Mouse (Mus musculus) E14TG2a.4 (cell line): Measurements from ENCODE around the gene Gm27029.

Experiments used
- CTCF ChIP-seq: conservative IDR thresholded peaks from 2 replicates; pipeline ENCODE4 v1.5.1; 2014; ENCODE audit warnings: low read length
- NANOG ChIP-seq: IDR thresholded peaks from 2 replicates; pipeline ENCODE4 v1.6.1; 2014; ENCODE audit warnings: borderline replicate concordance, low read length, mixed read lengths
- POU5F1 ChIP-seq: IDR thresholded peaks from 2 replicates; pipeline ENCODE4 v1.6.1; 2014; ENCODE audit warnings: low read length, borderline replicate concordance

DNA sequence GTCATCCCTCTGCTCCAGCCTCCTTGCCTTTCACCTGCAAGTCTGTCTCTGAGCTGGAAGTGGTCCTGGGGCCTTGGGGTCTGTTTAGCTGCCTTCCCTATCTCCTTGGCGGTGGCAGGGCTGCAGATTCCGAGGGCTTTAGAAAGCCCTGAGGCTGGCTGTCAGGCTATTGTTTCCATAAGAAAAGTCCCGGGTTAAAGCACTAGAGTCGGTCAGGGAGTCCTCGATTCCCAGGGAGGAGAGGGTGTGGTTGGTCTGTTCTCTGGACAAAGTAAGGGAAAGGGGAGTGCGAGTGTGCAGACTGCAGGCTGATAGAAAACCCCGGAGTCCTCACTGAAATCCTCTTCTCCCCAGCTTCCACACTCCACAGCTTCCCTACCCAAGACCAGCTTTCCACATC lies 45.6 kb upstream of the Gm27029 start:
- TF ChIP-seq CTCF: no peak
- no peak for TF ChIP-seq POU5F1
- no peak for TF ChIP-seq NANOG
